Mouse (Mus musculus): Measurements from ENCODE around the gene Tmtc3. TPM values are rescaled to one million over a fixed set of nuclear protein-coding genes. Genes with fewer than 3 reads are reported as not detected.

Tmtc3 gene
- 6.1 and 6.2 TPM in 2 replicates for polyA plus RNA-seq (2015; fragmentation: Nextera tagmentation; extraction: Ambion mirVana)

DNA sequence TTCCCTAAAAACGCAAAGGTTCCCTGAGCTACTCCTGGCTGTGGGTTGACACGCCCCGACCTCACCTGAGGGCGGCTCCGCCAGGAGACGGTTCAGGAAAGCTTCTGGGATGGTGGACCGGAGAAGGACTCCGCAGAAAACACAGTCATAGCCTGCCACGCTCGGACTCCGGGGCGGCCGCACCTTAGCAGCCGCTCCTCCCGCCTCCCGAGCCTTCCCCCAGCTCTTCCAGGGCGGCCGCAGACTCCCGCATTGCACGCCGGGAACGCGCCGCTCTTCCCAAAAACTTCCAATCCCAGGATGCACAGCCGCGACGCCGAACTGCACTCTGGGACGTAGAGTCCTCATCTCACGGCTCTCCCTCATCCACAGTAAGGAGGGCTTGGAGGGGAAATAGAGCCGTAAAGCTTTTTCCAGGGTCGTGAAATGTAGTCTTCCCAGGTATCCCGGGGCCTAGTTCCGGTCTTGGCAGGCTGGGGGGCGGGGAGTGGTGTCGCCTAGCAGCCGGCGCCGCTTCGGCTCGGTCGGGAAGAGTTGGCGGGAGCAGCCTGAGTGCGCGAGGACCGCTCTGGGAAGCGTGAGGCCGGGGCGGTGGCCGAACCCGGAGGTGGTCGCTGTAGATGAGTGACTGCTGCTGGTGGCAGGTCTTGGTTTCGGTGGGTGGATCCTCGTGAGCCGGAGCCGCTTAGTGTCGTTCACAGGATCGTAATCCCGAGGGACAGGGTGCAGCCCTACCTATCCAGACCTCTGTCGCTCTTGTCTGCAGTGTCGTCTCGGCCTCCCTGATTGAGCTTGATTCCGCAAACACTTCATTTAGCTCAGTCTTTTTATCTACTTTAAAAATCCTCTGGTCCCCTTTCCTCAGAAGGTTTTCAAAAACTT lies at the start of gene Tmtc3, which contains the start of gene Cep290:
Gene Tmtc3 (minus strand): TSS at position 254 of the 882 bp plus-strand sequence.
Gene Cep290 (plus strand): TSS at position 462 of the 882 bp plus-strand sequence.

Other genes starting within 250 kb of the Tmtc3 start
- gene Gm4301, start 151.7 kb downstream of the Tmtc3 start, polyA plus RNA-seq (2015; fragmentation: Nextera tagmentation; extraction: Ambion mirVana) = not detected in 2 replicates
- not detected in 2 replicates for gene Gm4302, start 146.5 kb downstream of the Tmtc3 start, polyA plus RNA-seq (2015; fragmentation: Nextera tagmentation; extraction: Ambion mirVana)
- not detected in 2 replicates for gene Gm4303, start 141.4 kb downstream of the Tmtc3 start, polyA plus RNA-seq (2015; fragmentation: Nextera tagmentation; extraction: Ambion mirVana)
- not detected in 2 replicates for gene Gm4305, start 136.3 kb downstream of the Tmtc3 start, polyA plus RNA-seq (2015; fragmentation: Nextera tagmentation; extraction: Ambion mirVana)
- not detected in 2 replicates for gene Gm4307, start 126.0 kb downstream of the Tmtc3 start, polyA plus RNA-seq (2015; fragmentation: Nextera tagmentation; extraction: Ambion mirVana)
- not detected in 2 replicates for gene Gm4312, start 104.8 kb downstream of the Tmtc3 start, polyA plus RNA-seq (2015; fragmentation: Nextera tagmentation; extraction: Ambion mirVana)
- gene Cep290, start 208 bp upstream of the Tmtc3 start, polyA plus RNA-seq (2015; fragmentation: Nextera tagmentation; extraction: Ambion mirVana) = 5.1 and 5.5 TPM in 2 replicates
- 11.7 and 14.5 TPM in 2 replicates for gene 4930430F08Rik, start 103.1 kb upstream of the Tmtc3 start, polyA plus RNA-seq (2015; fragmentation: Nextera tagmentation; extraction: Ambion mirVana)
- gene 1700017N19Rik, start 103.1 kb upstream of the Tmtc3 start, polyA plus RNA-seq (2015; fragmentation: Nextera tagmentation; extraction: Ambion mirVana) = not detected in 2 replicates